Mouse (Mus musculus): ENCODE data around the gene Anks1. TPM values are rescaled to one million over a fixed set of nuclear protein-coding genes. Genes with fewer than 3 reads are reported as not detected.

The Anks1 gene
- polyA plus RNA-seq, 1 experiment from 2014 or later, result 14.9 TPM

DNA sequence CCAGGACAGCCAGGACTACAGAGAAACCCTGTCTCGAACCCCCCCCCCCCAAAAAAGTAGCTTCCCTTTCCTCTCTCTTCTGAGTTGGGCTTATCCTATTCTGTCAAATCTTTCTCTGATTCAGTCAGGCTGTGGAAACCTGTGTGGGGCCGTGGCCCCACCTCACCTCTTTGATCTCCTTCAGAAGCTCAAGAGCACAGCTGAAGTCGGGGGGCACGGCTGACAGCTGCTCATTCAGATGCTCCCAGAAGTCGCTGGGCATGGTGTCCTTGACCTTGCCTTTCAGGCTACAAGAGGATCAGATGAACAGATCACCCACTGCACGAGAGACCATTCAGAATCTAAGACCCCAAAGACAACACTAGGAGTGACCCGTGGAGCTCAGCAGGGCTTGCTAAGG is 165.4 kb downstream of the Anks1 start:
- no peak overlapping the region for H3K27ac ChIP-seq
- H3K9me3 ChIP-seq, result no peaks in the 10 kb centered on the region
- no peaks in the 10 kb centered on the region for H3K4me1 ChIP-seq
- H3K4me3 ChIP-seq (replicated peaks), result no peak overlapping the region
- no peaks in the 10 kb centered on the region for H3K27me3 ChIP-seq (replicated peaks)
- no peak for ATAC-seq (ENCODE audit: insufficient read depth, low FRiP score, low read depth)
- no peaks in the 10 kb centered on the region for H3K36me3 ChIP-seq
- no peak overlapping the region for H3K9ac ChIP-seq
- H3K4me2 ChIP-seq, result no peak overlapping the region
- 68% methylated on average over 7 of the region's 7 CpGs for WGBS

DNA sequence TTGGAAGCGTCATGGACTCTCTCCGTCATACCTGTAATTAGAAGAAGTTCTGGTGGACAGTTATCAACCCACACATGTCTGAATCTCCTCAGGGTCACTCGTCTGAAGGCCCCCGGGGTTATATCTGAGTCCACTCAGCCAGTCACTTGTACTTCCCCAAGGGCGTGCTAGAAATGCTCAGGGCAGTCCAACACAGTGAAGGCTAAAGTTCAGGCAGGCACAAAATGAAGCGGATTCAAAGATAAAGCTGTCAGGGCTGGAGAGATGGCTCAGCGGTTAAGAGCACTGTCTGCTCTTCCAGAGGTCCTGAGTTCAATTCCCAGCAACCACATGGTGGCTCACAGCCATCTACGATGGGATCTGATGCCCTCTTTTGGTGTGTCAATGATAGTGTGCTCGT is 168.9 kb downstream of the Anks1 start:
- no peak overlapping the region for H3K4me2 ChIP-seq
- H3K9me3 ChIP-seq, result no peaks in the 10 kb centered on the region
- no peaks in the 10 kb centered on the region for H3K27me3 ChIP-seq (replicated peaks)
- ATAC-seq (ENCODE audit: insufficient read depth, low FRiP score, low read depth), result no peak
- H3K4me3 ChIP-seq (replicated peaks), result no peak overlapping the region
- H3K27ac ChIP-seq, result no peak overlapping the region
- peaks cover 15% of the 10 kb centered on the region for H3K4me1 ChIP-seq
- H3K9ac ChIP-seq, result no peak overlapping the region
- 78% methylated on average over 9 of the region's 9 CpGs for WGBS
- no peaks in the 10 kb centered on the region for H3K36me3 ChIP-seq

DNA sequence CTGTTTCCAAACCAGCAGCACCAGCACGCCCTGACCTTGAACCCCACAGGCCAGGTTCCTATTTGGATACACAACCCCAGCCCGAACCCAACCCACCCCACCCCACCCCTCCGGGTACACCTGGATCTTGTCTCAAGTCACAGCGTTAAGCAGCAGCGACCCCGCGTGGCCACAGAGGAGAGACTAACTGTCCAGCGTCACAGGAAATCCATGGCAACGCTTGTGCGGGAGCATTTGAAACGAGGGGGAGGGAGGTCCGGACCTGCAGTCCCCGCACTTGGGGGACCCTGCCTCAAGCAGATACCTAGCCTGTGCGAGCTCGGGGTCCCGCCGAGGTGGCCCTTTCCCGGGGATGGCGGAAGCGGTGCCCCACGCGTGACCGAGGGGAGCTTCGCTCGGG is 170.5 kb downstream of the Anks1 start:
- Histone ChIP-seq H3K4me1 (peaks cover 24% of the 10 kb centered on the region), H3K4me3 (replicated peaks) (peak overlapping the region; percentile 68), H3K36me3 (no peaks in the 10 kb centered on the region), H3K9me3 (no peaks in the 10 kb centered on the region), H3K27ac (no peak overlapping the region), H3K9ac (peak overlapping the region; percentile 48), H3K27me3 (replicated peaks) (no peaks in the 10 kb centered on the region), H3K4me2 (peak overlapping the region; percentile 100)
- ATAC-seq (ENCODE audit: insufficient read depth, low FRiP score, low read depth), result peak; percentile 51
- WGBS, result under 1% methylated on average over 25 of the region's 25 CpGs

DNA sequence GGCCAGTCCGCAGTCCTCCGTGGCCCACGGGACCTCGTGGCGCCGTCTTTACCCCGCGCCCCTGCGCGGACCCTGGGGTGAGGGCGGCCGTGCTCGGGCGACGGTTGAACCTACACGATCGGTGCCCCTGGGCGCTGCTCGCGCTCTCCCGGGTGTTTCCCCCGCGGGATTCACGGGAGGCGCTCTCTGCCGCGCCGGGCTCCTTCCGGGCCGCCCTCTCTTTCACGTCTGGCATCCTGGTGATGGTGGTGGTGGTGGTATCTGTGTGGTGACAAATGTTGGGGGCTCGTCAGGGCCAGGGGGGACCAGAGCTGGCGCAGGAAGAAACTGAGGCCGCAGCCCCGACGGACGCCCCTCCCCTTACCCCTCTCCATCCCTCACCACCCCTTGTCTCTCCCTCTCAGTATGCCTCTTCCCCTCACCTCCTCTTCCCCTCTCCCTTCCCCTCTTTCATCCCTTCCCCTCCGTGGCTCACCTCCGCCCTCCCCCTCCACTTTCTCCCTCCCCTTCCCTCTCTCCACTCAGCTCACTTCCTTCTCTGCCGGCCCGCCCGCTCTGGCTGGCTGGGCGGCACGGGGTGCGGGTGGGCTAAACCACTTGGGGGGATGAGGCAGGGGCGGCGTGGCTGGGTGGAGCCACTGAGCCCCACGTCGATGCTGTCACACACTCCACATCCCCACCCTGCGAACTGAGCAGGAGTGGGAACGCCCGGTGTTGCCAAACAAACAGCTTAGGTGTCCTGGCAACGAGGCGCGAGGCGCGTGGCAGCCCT is 171.1 kb downstream of the Anks1 start, which contains the start of gene Tcp11:
Gene Tcp11 (minus strand): TSS at position 595 of the 772 bp plus-strand sequence.
- Histone ChIP-seq H3K4me2 (peak within 1 kb of the TSS; percentile 100), H3K9me3 (no peaks in the 10 kb centered on the region), H3K27me3 (replicated peaks) (no peaks in the 10 kb centered on the region), H3K4me3 (replicated peaks) (peak within 1 kb of the TSS; percentile 68), H3K36me3 (no peaks in the 10 kb centered on the region), H3K4me1 (peaks cover 27% of the 10 kb centered on the region), H3K9ac (peak within 1 kb of the TSS; percentile 48), H3K27ac (no peak within 1 kb of the TSS)
- 1% methylated on average over 53 of the region's 57 CpGs for WGBS
- ATAC-seq (ENCODE audit: insufficient read depth, low FRiP score, low read depth), result peak; percentile 72

DNA sequence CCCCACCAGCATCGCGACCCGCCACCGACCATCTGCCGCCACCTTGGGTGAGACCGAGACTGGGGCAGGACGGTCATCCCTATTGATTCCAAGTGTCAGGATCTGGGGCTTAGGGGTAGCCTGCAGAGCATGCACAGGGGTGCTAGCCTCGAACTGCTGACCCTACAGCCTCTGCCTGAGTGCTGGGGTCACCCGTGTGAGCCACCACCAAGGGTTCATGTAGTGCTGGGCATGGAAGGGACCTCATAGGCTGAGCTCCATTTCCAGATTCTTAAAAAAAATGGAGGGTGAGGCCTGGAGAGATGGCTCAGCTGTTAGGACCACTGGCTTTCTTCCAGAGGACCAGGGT is 171.7 kb downstream of the Anks1 start:
- 13% methylated on average over 9 of the region's 9 CpGs for WGBS
- Histone ChIP-seq H3K27me3 (replicated peaks) (no peaks in the 10 kb centered on the region), H3K9me3 (no peaks in the 10 kb centered on the region), H3K4me2 (peak overlapping the region; percentile 100), H3K4me3 (replicated peaks) (peak overlapping the region; percentile 68), H3K4me1 (peaks cover 27% of the 10 kb centered on the region), H3K9ac (no peak overlapping the region), H3K36me3 (no peaks in the 10 kb centered on the region), H3K27ac (no peak overlapping the region)
- ATAC-seq (ENCODE audit: insufficient read depth, low FRiP score, low read depth), result no peak

DNA sequence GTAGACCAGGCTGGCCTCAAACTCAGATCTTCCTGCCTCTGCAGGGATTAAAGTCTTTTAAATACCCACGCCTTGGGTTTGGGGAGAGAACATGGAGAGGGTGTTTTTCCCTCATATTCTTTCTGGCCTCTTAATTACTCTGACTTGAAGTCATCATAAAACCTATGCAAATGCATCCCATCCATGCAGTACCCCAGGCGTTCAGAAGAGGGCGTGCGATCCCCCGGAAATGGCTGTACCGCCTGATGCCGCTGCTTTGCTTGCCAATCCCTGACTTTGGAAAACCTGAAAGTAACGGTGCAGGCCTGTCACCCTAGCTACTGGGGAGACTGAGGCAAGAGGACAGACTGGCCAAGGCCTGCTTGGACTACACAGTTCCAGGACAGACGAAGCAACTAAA is 172.3 kb downstream of the Anks1 start:
- ATAC-seq (ENCODE audit: insufficient read depth, low FRiP score, low read depth), result no peak
- Histone ChIP-seq H3K27ac (no peak overlapping the region), H3K4me2 (no peak overlapping the region), H3K27me3 (replicated peaks) (no peaks in the 10 kb centered on the region), H3K4me1 (peaks cover 27% of the 10 kb centered on the region), H3K4me3 (replicated peaks) (no peak overlapping the region), H3K36me3 (no peaks in the 10 kb centered on the region), H3K9ac (no peak overlapping the region), H3K9me3 (no peaks in the 10 kb centered on the region)
- 60% methylated on average over 9 of the region's 9 CpGs for WGBS

DNA sequence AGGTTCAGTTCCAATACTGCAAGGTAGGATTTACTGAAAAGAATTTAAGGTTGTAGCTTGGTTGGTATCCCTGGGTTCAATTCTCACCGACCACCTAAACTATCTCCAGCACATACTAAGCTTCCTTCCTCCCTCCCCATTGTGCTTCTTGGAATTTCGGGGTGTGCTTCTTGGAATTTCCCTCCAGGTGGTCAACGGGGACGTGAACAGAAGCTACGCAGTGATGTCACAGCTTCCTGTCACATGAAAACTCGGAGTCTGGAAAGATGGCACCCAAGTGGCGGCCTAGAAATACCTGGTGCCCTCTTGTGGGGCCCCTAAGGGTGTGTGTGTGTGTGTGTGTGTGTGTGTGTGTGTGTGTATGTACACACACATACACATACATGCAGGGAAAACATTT is 172.8 kb downstream of the Anks1 start:
- Histone ChIP-seq H3K9ac (no peak overlapping the region), H3K4me3 (replicated peaks) (no peak overlapping the region)

DNA sequence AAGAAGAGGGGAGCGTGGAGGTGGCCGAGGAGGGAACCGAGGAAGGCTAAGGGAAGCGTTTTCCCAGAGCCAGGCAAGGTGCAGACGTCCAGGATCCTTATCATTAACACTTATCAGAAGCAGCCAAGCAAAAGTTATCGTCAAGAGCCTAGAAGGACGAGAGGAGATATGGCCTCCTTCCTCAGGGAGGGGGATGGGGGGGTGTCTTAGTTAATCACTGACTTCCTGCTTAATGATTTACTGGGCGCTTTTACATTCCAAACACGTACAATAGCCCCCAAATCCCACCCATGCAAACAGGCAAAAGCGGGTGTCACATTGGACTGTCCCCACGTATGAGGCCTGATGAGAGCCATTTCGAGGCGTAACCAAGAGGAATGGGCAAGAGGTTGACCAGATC is 173.8 kb downstream of the Anks1 start:
- WGBS, result 46% methylated on average over 13 of the region's 13 CpGs
- peaks cover 27% of the 10 kb centered on the region for H3K4me1 ChIP-seq

More for the DNA sequence above, 172.8 kb downstream of the Anks1 start:
- no peak for ATAC-seq (ENCODE audit: insufficient read depth, low FRiP score, low read depth)
- Histone ChIP-seq H3K36me3 (no peaks in the 10 kb centered on the region), H3K4me1 (peaks cover 27% of the 10 kb centered on the region), H3K27ac (no peak overlapping the region), H3K9me3 (no peaks in the 10 kb centered on the region), H3K4me2 (no peak overlapping the region), H3K27me3 (replicated peaks) (no peaks in the 10 kb centered on the region)
- WGBS, result 86% methylated on average over 7 of the region's 7 CpGs

DNA sequence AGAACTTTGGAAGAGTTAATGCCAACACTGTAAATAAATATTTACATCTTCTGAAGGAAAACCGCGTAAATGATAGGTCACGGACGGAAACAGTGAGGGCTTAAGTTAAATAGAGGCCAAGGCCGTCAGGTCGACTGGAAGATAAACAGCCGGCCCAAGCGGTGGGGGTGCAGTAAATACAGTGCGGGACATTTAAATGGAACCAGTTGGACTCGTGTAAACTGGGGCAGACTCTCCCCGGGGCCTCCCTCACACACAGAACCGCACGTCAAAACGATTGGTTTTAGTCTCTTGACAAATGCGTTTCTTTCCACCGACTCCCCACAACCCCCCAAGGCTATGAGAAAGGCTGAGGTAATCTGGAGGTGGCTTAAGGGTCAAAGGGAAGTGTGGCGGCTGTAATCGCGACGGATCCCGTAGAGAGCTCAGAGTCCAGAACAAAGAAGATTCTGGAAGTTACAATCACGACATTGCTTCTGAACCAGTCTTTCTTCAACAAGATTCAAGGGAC is 175.3 kb downstream of the Anks1 start:
- Histone ChIP-seq H3K4me3 (replicated peaks) (no peak overlapping the region), H3K9ac (no peak overlapping the region), H3K9me3 (no peaks in the 10 kb centered on the region), H3K27ac (peak overlapping the region; percentile 13; the same call in 1 of the 2 replicates), H3K27me3 (replicated peaks) (no peaks in the 10 kb centered on the region), H3K4me1 (peaks cover 27% of the 10 kb centered on the region), H3K4me2 (peak overlapping the region; percentile 2; the same call in 1 of the 2 replicates), H3K36me3 (no peaks in the 10 kb centered on the region)
- WGBS, result 14% methylated on average over 22 of the region's 22 CpGs
- no peak for ATAC-seq (ENCODE audit: insufficient read depth, low FRiP score, low read depth)

More for the DNA sequence above, 173.8 kb downstream of the Anks1 start:
- H3K36me3 ChIP-seq, result no peaks in the 10 kb centered on the region
- H3K4me2 ChIP-seq, result no peak overlapping the region
- ATAC-seq (ENCODE audit: insufficient read depth, low FRiP score, low read depth), result no peak
- no peaks in the 10 kb centered on the region for H3K27me3 ChIP-seq (replicated peaks)
- no peaks in the 10 kb centered on the region for H3K9me3 ChIP-seq
- H3K4me3 ChIP-seq (replicated peaks), result no peak overlapping the region
- H3K27ac ChIP-seq, result 0 out of 2 replicates have a peak overlapping the region, but pooled peaks have one; percentile 17
- H3K9ac ChIP-seq, result no peak overlapping the region

DNA sequence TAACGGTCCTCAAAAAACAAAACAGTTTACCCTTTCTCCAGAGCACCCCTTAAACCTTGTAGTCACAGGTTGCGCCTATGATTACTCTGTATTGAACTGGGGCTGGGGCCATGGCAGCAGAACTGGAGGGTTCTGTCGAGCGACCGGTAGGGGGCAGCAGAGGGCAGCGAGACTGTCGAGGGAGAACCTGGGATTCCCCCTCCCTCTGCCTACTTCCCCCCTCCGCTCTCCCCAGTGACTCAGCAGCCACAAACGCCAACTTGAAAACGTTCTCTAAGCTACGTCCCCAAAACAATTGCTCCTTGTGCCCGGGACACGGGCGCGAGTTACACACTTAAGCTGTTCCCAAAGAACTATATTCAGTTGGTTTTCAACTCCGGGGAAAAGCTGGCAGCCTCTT is 175.9 kb downstream of the Anks1 start:
- Histone ChIP-seq H3K9ac (no peak overlapping the region), H3K4me1 (peaks cover 24% of the 10 kb centered on the region), H3K36me3 (no peaks in the 10 kb centered on the region), H3K27ac (peak overlapping the region; percentile 13; the same call in 1 of the 2 replicates), H3K4me2 (peak overlapping the region; percentile 52), H3K4me3 (replicated peaks) (no peak overlapping the region; the same call in 1 of the 2 replicates), H3K9me3 (no peaks in the 10 kb centered on the region), H3K27me3 (replicated peaks) (no peaks in the 10 kb centered on the region)
- under 1% methylated on average over 16 of the region's 16 CpGs for WGBS
- peak; percentile 63; the same call in 1 of the 2 replicates for ATAC-seq (ENCODE audit: insufficient read depth, low FRiP score, low read depth)

DNA sequence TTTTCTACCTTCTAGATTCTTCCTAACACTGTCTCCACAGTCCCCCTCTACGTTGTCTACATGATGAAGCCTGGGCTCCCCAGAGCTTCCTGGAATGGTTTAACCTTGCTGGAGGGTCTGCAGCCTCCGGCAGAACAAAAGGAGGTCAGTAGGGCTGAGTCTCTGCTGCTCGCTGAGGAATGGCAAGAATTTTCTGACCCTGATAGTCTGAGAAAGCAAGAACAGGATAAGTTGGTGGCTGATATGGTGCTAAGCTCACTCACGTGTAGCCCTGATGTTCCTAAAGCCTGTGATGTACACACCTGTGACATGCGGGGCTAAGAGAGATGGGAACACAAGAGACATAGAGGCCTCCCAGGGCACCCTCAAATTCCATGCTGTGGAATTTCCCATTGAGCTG is 178.3 kb downstream of the Anks1 start:
- no peak for ATAC-seq (ENCODE audit: insufficient read depth, low FRiP score, low read depth)
- WGBS, result 35% methylated on average over 5 of the region's 5 CpGs
- no peak overlapping the region for H3K27ac ChIP-seq

DNA sequence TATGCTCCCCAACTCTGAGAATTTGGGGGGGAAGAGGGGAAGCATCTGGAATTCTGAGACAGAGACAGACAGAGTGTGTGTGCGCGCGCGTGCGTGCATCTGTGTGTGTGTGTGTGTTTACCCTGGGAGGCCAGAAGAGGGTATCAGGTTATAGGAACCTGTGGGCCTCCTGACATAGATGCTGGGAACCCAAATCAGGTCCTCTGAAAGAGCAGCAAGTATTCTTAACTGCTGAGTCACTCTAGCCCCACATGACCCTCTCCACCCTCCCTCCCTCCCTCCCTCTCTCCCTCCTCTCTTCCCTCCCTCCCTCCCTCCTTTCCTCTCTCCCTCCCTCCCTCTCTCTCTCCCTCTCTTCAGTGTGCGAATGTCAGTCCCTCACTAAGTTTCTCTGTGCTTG is 179.6 kb downstream of the Anks1 start:
- WGBS, result 91% methylated on average over 5 of the region's 6 CpGs
- H3K4me2 ChIP-seq, result no peak overlapping the region
- no peak overlapping the region for H3K4me3 ChIP-seq (replicated peaks)
- no peak overlapping the region for H3K9ac ChIP-seq
- H3K27ac ChIP-seq, result no peak overlapping the region
- no peaks in the 10 kb centered on the region for H3K27me3 ChIP-seq (replicated peaks)
- peaks cover 8% of the 10 kb centered on the region; the same call in 1 of the 2 replicates for H3K4me1 ChIP-seq
- ATAC-seq (ENCODE audit: insufficient read depth, low FRiP score, low read depth), result no peak
- no peaks in the 10 kb centered on the region for H3K9me3 ChIP-seq
- H3K36me3 ChIP-seq, result no peaks in the 10 kb centered on the region

More for the DNA sequence above, 178.3 kb downstream of the Anks1 start:
- H3K36me3 ChIP-seq, result no peaks in the 10 kb centered on the region
- H3K9ac ChIP-seq, result no peak overlapping the region
- peaks cover 14% of the 10 kb centered on the region; the same call in 1 of the 2 replicates for H3K4me1 ChIP-seq
- H3K27me3 ChIP-seq (replicated peaks), result no peaks in the 10 kb centered on the region
- no peak overlapping the region for H3K4me2 ChIP-seq
- H3K9me3 ChIP-seq, result no peaks in the 10 kb centered on the region
- no peak overlapping the region for H3K4me3 ChIP-seq (replicated peaks)

All from stomach, embryonic 15.5 days (tissue).